Mouse (Mus musculus) T-helper 17 cell (primary cell): ENCODE results near the gene Rpgr.

Source experiments
- in situ Hi-C, 2 experiments: fragments of 300-600 bp; cut with MboI, MseI; formaldehyde crosslinking; loops; 1 replicate in 1 of 2; 2 replicates in 1 of 2; pipeline ENCODE4 v1.15.1; 2025; ENCODE audit warnings: high pct_unique_total_duplicates in 2 of 2

The Rpgr gene

GRCm38 (mm10) chrX:10216410-10216949 lies at the start of gene Rpgr:
TSS of gene Rpgr (minus strand) at chrX:10216920.
- in situ Hi-C loops: loop anchor here in 1 of 2 experiments (5.0 to 25.0 kb wide), 2 partner anchors 879 to 1964 kb away; partner anchors contain the start of gene Ftsj1

- in situ Hi-C loops: no loop called here
Observed at GRCm38 (mm10) chrX:10258260-10258659, 41.5 kb upstream of the Rpgr start.

GRCm38 (mm10) chrX:10257774-10258173 lies 41.1 kb upstream of the Rpgr start:
- in situ Hi-C loops: no loop called here

GRCm38 (mm10) chrX:10251852-10252504 lies 35.3 kb upstream of the Rpgr start, which contains the start of gene Otc:
TSS of gene Otc (plus strand) at chrX:10252305.
- in situ Hi-C loops: no loop called here

- in situ Hi-C loops: no loop called here
Observed at GRCm38 (mm10) chrX:10251357-10251756, 34.6 kb upstream of the Rpgr start.

GRCm38 (mm10) chrX:10243916-10244315 lies 27.2 kb upstream of the Rpgr start:
- in situ Hi-C loops: no loop called here

GRCm38 (mm10) chrX:10239515-10239914 lies 22.8 kb upstream of the Rpgr start:
- in situ Hi-C loops: no loop called here

- in situ Hi-C loops: no loop called here
Observed at GRCm38 (mm10) chrX:10234617-10235016, 17.9 kb upstream of the Rpgr start.

- in situ Hi-C loops: no loop called here
Observed at GRCm38 (mm10) chrX:10233051-10233450, 16.3 kb upstream of the Rpgr start.

- in situ Hi-C loops: loop anchor here in 1 of 2 experiments (5.0 to 25.0 kb wide), 2 partner anchors 882 to 1967 kb away; partner anchors contain the start of gene Ftsj1
Observed at GRCm38 (mm10) chrX:10219281-10219680, 2.6 kb upstream of the Rpgr start.

GRCm38 (mm10) chrX:10215972-10216371 lies 748 bp downstream of the Rpgr start:
- in situ Hi-C loops: loop anchor here in 1 of 2 experiments (5.0 to 25.0 kb wide), 2 partner anchors 879 to 1964 kb away; partner anchors contain the start of gene Ftsj1

- in situ Hi-C loops: loop anchor here in 1 of 2 experiments (25.0 kb wide), 1 partner anchor 869 kb away; no protein-coding TSS in a partner anchor
Observed at GRCm38 (mm10) chrX:10205937-10206336, 10.8 kb downstream of the Rpgr start.

- in situ Hi-C loops: loop anchor here in 1 of 2 experiments (25.0 kb wide), 1 partner anchor 864 kb away; no protein-coding TSS in a partner anchor
Observed at GRCm38 (mm10) chrX:10201289-10201688, 15.4 kb downstream of the Rpgr start.

GRCm38 (mm10) chrX:10152390-10152789 lies 64.3 kb downstream of the Rpgr start:
- in situ Hi-C loops: no loop called here

GRCm38 (mm10) chrX:10117065-10117719 lies 99.5 kb downstream of the Rpgr start, which contains the start of gene Srpx:
TSS of gene Srpx (minus strand) at chrX:10117709.
- in situ Hi-C loops: no loop called here

- in situ Hi-C loops: no loop called here
Observed at GRCm38 (mm10) chrX:10115780-10116179, 100.9 kb downstream of the Rpgr start.

GRCm38 (mm10) chrX:10110736-10111135 lies 106.0 kb downstream of the Rpgr start:
- in situ Hi-C loops: no loop called here

GRCm38 (mm10) chrX:10108558-10108957 lies 108.2 kb downstream of the Rpgr start:
- in situ Hi-C loops: no loop called here

GRCm38 (mm10) chrX:10105475-10105874 lies 111.2 kb downstream of the Rpgr start:
- in situ Hi-C loops: no loop called here

GRCm38 (mm10) chrX:10102739-10103138 lies 114.0 kb downstream of the Rpgr start:
- in situ Hi-C loops: no loop called here

- in situ Hi-C loops: loop anchor here in 1 of 2 experiments (10.0 kb wide), 1 partner anchor 601 kb away; no protein-coding TSS in a partner anchor
Observed at GRCm38 (mm10) chrX:10095797-10096196, 120.9 kb downstream of the Rpgr start.

GRCm38 (mm10) chrX:10080385-10080784 lies 136.3 kb downstream of the Rpgr start:
- in situ Hi-C loops: no loop called here
